Mouse (Mus musculus) MEL (cell line): ENCODE results near the gene Szrd1. TPM values are rescaled to one million over a fixed set of nuclear protein-coding genes. Genes with fewer than 3 reads are reported as not detected.

Source experiments
- DNase-seq: peaks from one replicate; pipeline ENCODE4 v3.0.0; 2011; ENCODE audit warnings: low read depth, low spot score
- H3K27ac ChIP-seq: 2 replicates; pipeline ENCODE4 v1.5.1; 2012; ENCODE audit warnings: low read depth, mild to moderate bottlenecking, control low read depth, low read length, moderate library complexity; ENCODE audit not compliant: control insufficient read depth
- H3K27me3 ChIP-seq, 2 experiments: fragments of 150-350 bp in 1 of 2; sonication (generic) in 1 of 2; 2 replicates each; pipeline ENCODE4 v1.6.1; 2012; ENCODE audit warnings: low read length in 2 of 2, mild to moderate bottlenecking in 2 of 2, improper control_type of control experiment in 1 of 2, moderate library complexity in 1 of 2; ENCODE audit not compliant: insufficient read depth in 2 of 2, control insufficient read depth in 1 of 2
- H3K36me3 ChIP-seq, 2 experiments: 2 replicates each; pipeline ENCODE4 v1.6.1; 2012 to 2014; ENCODE audit warnings: low read length in 2 of 2, improper control_type of control experiment in 1 of 2, inconsistent platforms in 1 of 2, mild to moderate bottlenecking in 1 of 2; ENCODE audit not compliant: insufficient read depth in 2 of 2, control insufficient read depth in 1 of 2
- H3K4me1 ChIP-seq, 2 experiments: fragments of 150-350 bp in 1 of 2; sonication (generic) in 1 of 2; 2 replicates each; pipeline ENCODE4 v1.6.1; 2012; ENCODE audit warnings: low read length in 2 of 2, improper control_type of control experiment in 1 of 2, mild to moderate bottlenecking in 1 of 2; ENCODE audit not compliant: insufficient read depth in 2 of 2, control insufficient read depth in 1 of 2
- H3K4me3 ChIP-seq, 2 experiments: fragments of 150-350 bp in 1 of 2; sonication (generic) in 1 of 2; 2 replicates each; pipeline ENCODE4 v1.5.1; 2012; ENCODE audit warnings: low read depth in 2 of 2, low read length in 2 of 2, mild to moderate bottlenecking in 2 of 2, moderate library complexity in 2 of 2, control low read depth in 1 of 2, improper control_type of control experiment in 1 of 2; ENCODE audit not compliant: control insufficient read depth in 1 of 2, insufficient read depth in 1 of 2
- H3K79me2 ChIP-seq: 2 replicates; pipeline ENCODE4 v1.6.1; 2012; ENCODE audit warnings: mild to moderate bottlenecking, low read length, moderate library complexity; ENCODE audit not compliant: control insufficient read depth, poor library complexity, insufficient read depth
- H3K9ac ChIP-seq: 2 replicates; pipeline ENCODE4 v1.6.1; 2012; ENCODE audit warnings: low read depth, mild to moderate bottlenecking, control low read depth, low read length, moderate library complexity; ENCODE audit not compliant: control insufficient read depth, poor library complexity, severe bottlenecking
- H3K9me3 ChIP-seq: fragments of 150-350 bp; sonication (generic); replicated peaks from 2 replicates; pipeline ENCODE4 v1.6.1; 2012; ENCODE audit warnings: mild to moderate bottlenecking, low read length, improper control_type of control experiment, moderate library complexity; ENCODE audit not compliant: insufficient read depth
- BHLHE40 ChIP-seq: IDR thresholded peaks from 2 replicates; pipeline ENCODE4 v1.6.1; 2012; ENCODE audit warnings: low read depth, mild to moderate bottlenecking, inconsistent platforms, low read length, improper control_type of control experiment, borderline replicate concordance
- ELF1 ChIP-seq: IDR thresholded peaks from 2 replicates; pipeline ENCODE4 v1.6.1; 2014; ENCODE audit warnings: low read depth, mild to moderate bottlenecking, inconsistent platforms, low read length, improper control_type of control experiment, moderate library complexity
- EP300 ChIP-seq, 2 experiments: IDR thresholded peaks; 2 replicates each; pipeline ENCODE4 v1.6.1; 2011; ENCODE audit warnings: improper control_type of control experiment in 2 of 2, low read length in 2 of 2, low read depth in 1 of 2, mild to moderate bottlenecking in 1 of 2
- ETS1 ChIP-seq: IDR thresholded peaks from 2 replicates; pipeline ENCODE4 v1.6.1; 2012; ENCODE audit warnings: low read depth, mild to moderate bottlenecking, inconsistent platforms, low read length, improper control_type of control experiment, moderate library complexity
- GATA1 ChIP-seq: IDR thresholded peaks from 2 replicates; pipeline ENCODE4 v1.6.1; 2011; ENCODE audit warnings: low read depth, low read length, improper control_type of control experiment
- POLR2A ChIP-seq, 2 experiments: IDR thresholded peaks; 2 replicates each; pipeline ENCODE4 v1.6.1; 2011 to 2012; ENCODE audit warnings: low read length in 2 of 2, mild to moderate bottlenecking in 2 of 2, control low read depth in 1 of 2, improper control_type of control experiment in 1 of 2, low read depth in 1 of 2, moderate library complexity in 1 of 2; ENCODE audit not compliant: control insufficient read depth in 1 of 2, insufficient read depth in 1 of 2, poor library complexity in 1 of 2
- USF2 ChIP-seq, 2 experiments: IDR thresholded peaks; 2 replicates each; pipeline ENCODE4 v1.6.1; 2011 to 2012; ENCODE audit warnings: improper control_type of control experiment in 2 of 2, low read length in 2 of 2, borderline replicate concordance in 1 of 2, inconsistent platforms in 1 of 2, low read depth in 1 of 2, mild to moderate bottlenecking in 1 of 2; ENCODE audit not compliant: insufficient read depth in 1 of 2
- polyA plus RNA-seq, 2 experiments: library from polyadenylated mRNA; stranded (reverse) in 1 of 2; unstranded in 1 of 2; fragments of >175 nt in 1 of 2; fragments of >200 nt in 1 of 2; gene quantifications; 2 replicates each; pipeline versions ENCODE4 v1.2.1 to v1.2.4; 2012; ENCODE audit warnings: low replicate concordance in 2 of 2, low read depth in 1 of 2; ENCODE audit not compliant: insufficient read length in 2 of 2, insufficient read depth in 1 of 2, missing spikeins in 1 of 2
- total RNA-seq: library from RNA; depleted of rRNA; stranded (reverse); fragments of 300-350 nt; gene quantifications from 2 replicates; pipeline ENCODE4 v1.2.3, GENCODE M21; 2012

The Szrd1 gene
- total and polyA plus RNA-seq, 3 experiments: 63.0 to 137 TPM; not detected in 1

DNA sequence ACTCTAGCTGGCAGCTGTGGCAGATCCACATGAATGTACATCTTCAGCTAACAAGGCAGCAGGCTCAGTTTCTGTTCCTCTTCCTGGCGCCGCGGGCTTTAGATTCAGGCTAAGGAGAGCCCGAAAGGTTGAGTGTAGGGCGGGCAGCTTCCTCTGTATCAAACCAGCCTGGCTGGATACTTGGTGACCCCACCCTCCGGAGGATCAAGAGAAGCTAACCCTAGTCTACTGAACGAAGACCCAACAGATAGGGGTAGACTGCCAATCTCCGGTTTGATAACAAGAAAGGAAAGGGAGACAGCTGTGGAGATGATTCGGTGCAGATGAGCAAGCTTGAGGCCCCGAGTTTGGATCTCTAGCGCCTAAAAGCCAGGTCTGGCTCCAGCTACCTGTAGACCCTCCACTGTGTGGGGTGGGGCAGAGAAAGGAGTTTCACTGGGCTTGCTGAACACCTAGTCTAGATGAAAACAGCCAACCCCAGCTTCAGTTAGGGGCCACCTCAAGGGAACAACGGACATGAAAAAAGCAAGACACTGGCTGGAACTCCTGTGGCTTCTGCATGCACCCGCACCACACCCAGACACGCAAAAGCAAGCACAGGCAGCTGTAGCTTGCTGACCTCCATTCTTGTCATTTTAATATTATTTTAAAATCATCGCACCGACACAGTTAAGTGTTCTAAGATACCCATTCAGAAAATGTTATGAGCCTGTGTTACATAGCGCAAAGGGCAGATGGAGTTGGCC, 62.6 kb downstream of the Szrd1 start (continued):
- TF ChIP-seq USF2 (IDR thresholded peaks at IDR 0.05; ENCODE audit: borderline replicate concordance in 1 of 2, insufficient read depth in 1 of 2, low read depth in 1 of 2, low read length in 2 of 2) (no peak), BHLHE40 (no peak)

DNA sequence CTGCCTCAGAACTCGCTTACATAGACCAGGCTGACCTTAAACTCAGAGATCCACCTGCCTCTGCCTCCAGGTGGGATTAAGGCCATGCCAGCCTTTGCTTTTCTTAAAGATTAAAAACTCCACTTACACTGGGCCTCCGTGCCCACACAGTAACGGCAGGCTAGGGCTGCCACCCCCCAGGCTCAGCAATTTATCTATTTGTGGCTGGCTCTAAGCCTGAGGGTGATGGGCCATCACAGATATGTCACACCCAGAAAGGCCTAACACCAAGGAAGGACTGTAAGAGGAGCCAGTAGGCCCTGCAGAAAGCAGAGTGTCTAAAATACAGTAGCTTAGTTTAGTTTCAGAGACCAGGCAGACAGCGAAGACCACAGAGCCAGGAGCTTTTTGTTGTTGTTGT, 65.5 kb downstream of the Szrd1 start:
- peaks cover 2 to 32% of the 10 kb centered on the region in 2 experiments; a peak in 3 of 4 replicates for H3K36me3 ChIP-seq
- peak; percentile 35 for DNase-seq
- H3K4me1 ChIP-seq: peaks cover 10 to 34% of the 10 kb centered on the region in 2 experiments
- H3K9me3 ChIP-seq: no peaks in the 10 kb centered on the region
- peak overlapping the region in 1 of 2 experiments; percentile 12; a peak in 1 of 4 replicates for H3K4me3 ChIP-seq
- peak overlapping the region; percentile 50 for H3K27ac ChIP-seq
- peak in 1 of 2 experiments; percentile 47; a peak in 1 of 4 replicates for TF ChIP-seq EP300 (IDR thresholded peaks at IDR 0.05; ENCODE audit: low read depth in 1 of 2, low read length in 2 of 2)
- TF ChIP-seq POLR2A (IDR thresholded peaks at IDR 0.05; ENCODE audit: control insufficient read depth in 1 of 2, insufficient read depth in 1 of 2, low read depth in 1 of 2, low read length in 2 of 2, poor library complexity in 1 of 2): no peak
- TF ChIP-seq, all 39 proteins: peak for 1
- Histone ChIP-seq H3K79me2 (peaks cover 32% of the 10 kb centered on the region), H3K9ac (0 out of 2 replicates have a peak overlapping the region, but pooled peaks have one; percentile 2), H3K27me3 (no peaks in the 10 kb centered on the region)

DNA sequence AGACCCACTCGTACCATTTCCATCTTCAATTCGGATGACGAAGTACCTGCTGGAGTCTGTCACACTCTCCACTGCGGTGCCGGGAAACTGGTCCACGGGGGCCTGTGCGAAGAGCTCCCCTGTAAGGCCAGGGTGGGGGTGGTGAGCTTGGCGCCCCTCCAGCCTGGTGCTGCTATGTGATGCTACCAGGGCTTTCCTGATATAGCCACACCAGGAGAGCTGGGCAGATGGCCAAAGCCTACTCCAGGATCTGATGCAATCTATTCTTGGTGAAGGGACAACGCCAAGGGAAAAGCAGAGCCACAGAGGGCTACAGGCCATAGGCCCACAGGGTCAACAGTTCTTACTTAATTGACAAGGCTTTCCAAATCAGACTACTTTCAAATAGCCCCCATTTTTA, 65.9 kb downstream of the Szrd1 start:
- Histone ChIP-seq H3K27ac (peak overlapping the region; percentile 50), H3K79me2 (peaks cover 32% of the 10 kb centered on the region), H3K4me1 (peaks cover 10 to 39% of the 10 kb centered on the region in 2 experiments), H3K9ac (0 out of 2 replicates have a peak overlapping the region, but pooled peaks have one; percentile 2), H3K9me3 (no peaks in the 10 kb centered on the region), H3K27me3 (no peaks in the 10 kb centered on the region), H3K36me3 (peaks cover 2 to 35% of the 10 kb centered on the region in 2 experiments; a peak in 3 of 4 replicates), H3K4me3 (peak overlapping the region in 1 of 2 experiments; percentile 12; a peak in 1 of 4 replicates)
- TF ChIP-seq ETS1: peak; percentile 19; the same call in 1 of the 2 replicates
- no peak for TF ChIP-seq ELF1
- no peak for TF ChIP-seq GATA1
- TF ChIP-seq EP300 (IDR thresholded peaks at IDR 0.05; ENCODE audit: low read depth in 1 of 2, low read length in 2 of 2): peak in 1 of 2 experiments; percentile 9; a peak in 1 of 4 replicates
- DNase-seq: peak; percentile 34

DNA sequence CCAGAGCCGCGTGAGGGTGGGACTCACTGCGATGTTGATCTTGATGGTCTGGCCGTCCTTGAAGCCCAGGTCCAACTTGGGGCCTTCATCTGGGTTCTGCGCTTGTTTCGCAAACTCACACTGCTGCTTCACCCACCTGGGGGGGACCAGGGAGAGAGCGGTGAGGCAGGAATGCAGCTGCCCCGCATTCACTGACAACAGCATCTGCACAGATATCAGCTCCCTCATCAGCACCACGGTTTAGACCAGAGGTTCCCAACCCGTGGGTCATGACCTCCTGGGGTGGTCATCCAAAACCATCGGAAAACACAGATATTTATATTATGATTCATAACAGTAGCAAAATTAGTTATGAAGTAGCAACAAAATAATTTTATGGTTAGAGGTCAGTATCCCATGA, 67.1 kb downstream of the Szrd1 start:
- no peak overlapping the region for H3K27ac ChIP-seq
- peaks cover 27% of the 10 kb centered on the region for H3K79me2 ChIP-seq
- no peak overlapping the region for H3K4me3 ChIP-seq
- H3K9me3 ChIP-seq: no peaks in the 10 kb centered on the region
- TF ChIP-seq GATA1: no peak
- peaks cover 2 to 33% of the 10 kb centered on the region in 2 experiments; a peak in 3 of 4 replicates for H3K36me3 ChIP-seq
- peaks cover 10 to 42% of the 10 kb centered on the region in 2 experiments for H3K4me1 ChIP-seq
- no peak overlapping the region for H3K9ac ChIP-seq
- H3K27me3 ChIP-seq: no peaks in the 10 kb centered on the region
- no peak for DNase-seq
